Mouse (Mus musculus): Measurements from ENCODE around the gene Hc. TPM values are rescaled to one million over a fixed set of nuclear protein-coding genes. Genes with fewer than 3 reads are reported as not detected.

The Hc gene
- polyA plus RNA-seq, 1 experiment, result not detected

GRCm38 (mm10) chr2:34964651-34965050 is 96.6 kb downstream of the Hc start:
- whole genome bisulfite sequencing, result 80% methylated on average over 9 of the region's 9 CpGs
- no peak overlapping the region for H3K4me3 ChIP-seq (ENCODE audit: extremely low read depth, insufficient read depth, insufficient read length)
- peak overlapping the region; percentile 65 for H3K27ac ChIP-seq (ENCODE audit: insufficient read depth, low read length)
- H3K27me3 ChIP-seq (ENCODE audit: control insufficient read depth, insufficient read depth, low read length), result no peaks in the 10 kb centered on the region
- H3K4me1 ChIP-seq (ENCODE audit: control insufficient read depth, insufficient read depth, insufficient read length), result peaks cover 42% of the 10 kb centered on the region
- DNase-seq (ENCODE audit: low read depth in 1 of 2, low spot score in 2 of 2), result no peak
- no peaks in the 10 kb centered on the region for H3K36me3 ChIP-seq (ENCODE audit: control insufficient read depth, insufficient read depth, low read length)
- no peak for TF ChIP-seq POLR2A (IDR thresholded peaks at IDR 0.05; ENCODE audit: low read depth, low read length)
- TF ChIP-seq CTCF (IDR thresholded peaks at IDR 0.05; ENCODE audit: extremely low read depth, insufficient read depth, insufficient read length, insufficient replicate concordance), result no peak

GRCm38 (mm10) chr2:34964230-34964629 is 97.0 kb downstream of the Hc start:
- Histone ChIP-seq H3K27me3 (ENCODE audit: control insufficient read depth, insufficient read depth, low read length) (no peaks in the 10 kb centered on the region), H3K36me3 (ENCODE audit: control insufficient read depth, insufficient read depth, low read length) (no peaks in the 10 kb centered on the region), H3K4me1 (ENCODE audit: control insufficient read depth, insufficient read depth, insufficient read length) (peaks cover 39% of the 10 kb centered on the region), H3K4me3 (ENCODE audit: extremely low read depth, insufficient read depth, insufficient read length) (no peak overlapping the region), H3K27ac (ENCODE audit: insufficient read depth, low read length) (peak overlapping the region; percentile 99)
- TF ChIP-seq POLR2A (IDR thresholded peaks at IDR 0.05; ENCODE audit: low read depth, low read length) (no peak), CTCF (IDR thresholded peaks at IDR 0.05; ENCODE audit: extremely low read depth, insufficient read depth, insufficient read length, insufficient replicate concordance) (no peak)
- DNase-seq (ENCODE audit: low read depth in 1 of 2, low spot score in 2 of 2), result no peak
- WGBS, result 76% methylated on average over 6 of the region's 6 CpGs

- Histone ChIP-seq H3K36me3 (ENCODE audit: control insufficient read depth, insufficient read depth, low read length) (no peaks in the 10 kb centered on the region), H3K27ac (ENCODE audit: insufficient read depth, low read length) (peak overlapping the region; percentile 99), H3K27me3 (ENCODE audit: control insufficient read depth, insufficient read depth, low read length) (no peaks in the 10 kb centered on the region), H3K4me1 (ENCODE audit: control insufficient read depth, insufficient read depth, insufficient read length) (peaks cover 44% of the 10 kb centered on the region), H3K4me3 (ENCODE audit: extremely low read depth, insufficient read depth, insufficient read length) (peak overlapping the region; percentile 42)
- WGBS, result 4% methylated on average over 13 of the region's 13 CpGs
- TF ChIP-seq POLR2A (IDR thresholded peaks at IDR 0.05; ENCODE audit: low read depth, low read length) (peak; percentile 58), CTCF (IDR thresholded peaks at IDR 0.05; ENCODE audit: extremely low read depth, insufficient read depth, insufficient read length, insufficient replicate concordance) (no peak)
- peak; percentile 86 to 97 for DNase-seq (ENCODE audit: low read depth in 1 of 2, low spot score in 2 of 2)
These were observed 97.8 kb downstream of the Hc start for GRCm38 (mm10) chr2:34963371-34963956.

- peak; percentile 63 to 83 for DNase-seq (ENCODE audit: low read depth in 1 of 2, low spot score in 2 of 2)
- peak overlapping the region; percentile 42 for H3K4me3 ChIP-seq (ENCODE audit: extremely low read depth, insufficient read depth, insufficient read length)
- no peaks in the 10 kb centered on the region for H3K27me3 ChIP-seq (ENCODE audit: control insufficient read depth, insufficient read depth, low read length)
- H3K4me1 ChIP-seq (ENCODE audit: control insufficient read depth, insufficient read depth, insufficient read length), result peaks cover 47% of the 10 kb centered on the region
- 13% methylated on average over 9 of the region's 9 CpGs for WGBS
- no peak for TF ChIP-seq POLR2A (IDR thresholded peaks at IDR 0.05; ENCODE audit: low read depth, low read length)
- TF ChIP-seq CTCF (IDR thresholded peaks at IDR 0.05; ENCODE audit: extremely low read depth, insufficient read depth, insufficient read length, insufficient replicate concordance), result no peak
- H3K27ac ChIP-seq (ENCODE audit: insufficient read depth, low read length), result peak overlapping the region; percentile 99
- no peaks in the 10 kb centered on the region for H3K36me3 ChIP-seq (ENCODE audit: control insufficient read depth, insufficient read depth, low read length)
These were observed 98.3 kb downstream of the Hc start for GRCm38 (mm10) chr2:34962893-34963292.

- no peak for TF ChIP-seq CTCF (IDR thresholded peaks at IDR 0.05; ENCODE audit: extremely low read depth, insufficient read depth, insufficient read length, insufficient replicate concordance)
- no peak for TF ChIP-seq POLR2A (IDR thresholded peaks at IDR 0.05; ENCODE audit: low read depth, low read length)
- peaks cover 48% of the 10 kb centered on the region for H3K4me1 ChIP-seq (ENCODE audit: control insufficient read depth, insufficient read depth, insufficient read length)
- DNase-seq (ENCODE audit: low read depth in 1 of 2, low spot score in 2 of 2), result no peak
- H3K27me3 ChIP-seq (ENCODE audit: control insufficient read depth, insufficient read depth, low read length), result no peaks in the 10 kb centered on the region
- no peak overlapping the region for H3K4me3 ChIP-seq (ENCODE audit: extremely low read depth, insufficient read depth, insufficient read length)
- WGBS, result 62% methylated on average over 2 of the region's 2 CpGs
- peak overlapping the region; percentile 99 for H3K27ac ChIP-seq (ENCODE audit: insufficient read depth, low read length)
- H3K36me3 ChIP-seq (ENCODE audit: control insufficient read depth, insufficient read depth, low read length), result no peaks in the 10 kb centered on the region; the same call in 1 of the 2 replicates
These were observed 99.0 kb downstream of the Hc start for GRCm38 (mm10) chr2:34962211-34962610.

GRCm38 (mm10) chr2:34961481-34962036 is 99.7 kb downstream of the Hc start, which contains the start of gene Traf1:
TSS of gene Traf1 (minus strand) at chr2:34961772.
- Histone ChIP-seq H3K27ac (ENCODE audit: insufficient read depth, low read length) (peak within 1 kb of the TSS; percentile 99), H3K27me3 (ENCODE audit: control insufficient read depth, insufficient read depth, low read length) (no peaks in the 10 kb centered on the region), H3K4me3 (ENCODE audit: extremely low read depth, insufficient read depth, insufficient read length) (peak within 1 kb of the TSS; percentile 56), H3K36me3 (ENCODE audit: control insufficient read depth, insufficient read depth, low read length) (no peaks in the 10 kb centered on the region; the same call in 1 of the 2 replicates), H3K4me1 (ENCODE audit: control insufficient read depth, insufficient read depth, insufficient read length) (peaks cover 53% of the 10 kb centered on the region)
- TF ChIP-seq POLR2A (IDR thresholded peaks at IDR 0.05; ENCODE audit: low read depth, low read length), result peak; percentile 64
- no peak for TF ChIP-seq CTCF (IDR thresholded peaks at IDR 0.05; ENCODE audit: extremely low read depth, insufficient read depth, insufficient read length, insufficient replicate concordance)
- 2% methylated on average over 20 of the region's 20 CpGs for WGBS
- DNase-seq (ENCODE audit: low read depth in 1 of 2, low spot score in 2 of 2), result peak; percentile 38 to 79

GRCm38 (mm10) chr2:34960966-34961365 is 100.3 kb downstream of the Hc start:
- 61% methylated on average over 6 of the region's 6 CpGs for WGBS
- peaks cover 1% of the 10 kb centered on the region; the same call in 1 of the 2 replicates for H3K36me3 ChIP-seq (ENCODE audit: control insufficient read depth, insufficient read depth, low read length)
- DNase-seq (ENCODE audit: low read depth in 1 of 2, low spot score in 2 of 2), result no peak
- no peaks in the 10 kb centered on the region for H3K27me3 ChIP-seq (ENCODE audit: control insufficient read depth, insufficient read depth, low read length)
- TF ChIP-seq POLR2A (IDR thresholded peaks at IDR 0.05; ENCODE audit: low read depth, low read length) (no peak), CTCF (IDR thresholded peaks at IDR 0.05; ENCODE audit: extremely low read depth, insufficient read depth, insufficient read length, insufficient replicate concordance) (no peak)
- peaks cover 50% of the 10 kb centered on the region for H3K4me1 ChIP-seq (ENCODE audit: control insufficient read depth, insufficient read depth, insufficient read length)
- peak overlapping the region; percentile 56 for H3K4me3 ChIP-seq (ENCODE audit: extremely low read depth, insufficient read depth, insufficient read length)
- H3K27ac ChIP-seq (ENCODE audit: insufficient read depth, low read length), result peak overlapping the region; percentile 99
